Mouse (Mus musculus) right cerebral cortex, postnatal 14 days (tissue): Measurements from ENCODE around the gene Krt4.

Experiments used
- DNase-seq: peaks from one replicate; pipeline ENCODE4 v3.0.0; 2022

Krt4 gene

GRCm38 (mm10) chr15:101892820-101893219 is 31.7 kb downstream of the Krt4 start, which contains the start of gene Krt76:
Gene Krt76 (minus strand): TSS chr15:101892920.
- no peak for DNase-seq

DNA sequence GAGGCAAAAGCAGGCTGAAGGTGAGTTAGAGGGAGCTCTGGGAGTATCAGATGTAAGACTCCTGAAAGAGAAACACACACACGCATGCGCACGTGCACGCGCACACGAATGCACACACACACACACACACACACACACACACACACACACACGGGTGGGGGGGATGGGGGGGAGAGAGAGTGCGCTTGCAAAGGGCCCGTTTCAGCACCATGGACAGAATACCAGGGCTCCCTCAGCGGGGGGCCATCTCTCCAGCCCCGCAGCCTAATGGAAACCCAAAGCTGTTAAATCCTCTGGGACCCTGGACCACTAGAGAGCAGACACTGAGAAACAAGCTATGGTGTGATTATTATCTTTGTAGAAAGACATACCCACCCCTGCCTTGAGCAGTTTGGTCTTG is 44.8 kb downstream of the Krt4 start:
- DNase-seq = no peak

DNA sequence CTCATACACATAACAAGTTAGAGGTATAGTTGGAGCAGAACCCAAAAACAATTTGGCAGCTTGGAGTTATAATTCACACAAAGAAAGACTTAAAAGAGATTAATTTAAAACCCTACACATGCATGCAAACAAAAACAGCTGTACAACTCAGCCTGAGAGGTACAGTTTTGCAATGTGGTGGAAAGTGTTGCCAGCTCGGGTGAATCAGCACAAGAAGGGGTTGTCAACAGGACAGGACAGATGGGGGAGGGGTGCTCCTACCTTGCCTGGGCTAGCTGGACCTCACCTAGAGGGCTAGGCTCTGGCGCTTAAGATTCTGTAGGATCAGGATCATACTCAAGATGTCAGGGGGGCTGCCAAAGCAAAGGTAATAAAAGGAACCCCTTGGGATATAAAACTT is 46.5 kb downstream of the Krt4 start:
- DNase-seq = no peak

DNA sequence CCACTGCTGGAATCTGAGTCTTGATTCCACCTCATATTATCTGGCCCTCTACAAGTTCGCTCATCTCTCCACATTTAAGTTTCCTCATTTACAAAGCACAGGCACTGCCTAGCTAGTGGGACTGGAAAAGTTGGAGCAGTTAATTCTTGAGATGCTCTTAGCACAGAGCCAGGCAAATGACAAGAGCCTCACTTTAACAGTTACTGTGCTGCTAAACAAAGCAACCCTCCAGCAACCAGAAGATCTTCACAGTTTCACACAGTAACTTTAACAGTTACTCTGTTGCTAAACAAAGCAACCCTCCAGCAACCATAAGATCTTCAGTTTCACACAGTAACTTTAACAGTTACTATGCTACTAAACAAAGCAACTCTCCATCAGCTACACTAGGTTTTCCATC is 50.2 kb downstream of the Krt4 start:
- no peak for DNase-seq

DNA sequence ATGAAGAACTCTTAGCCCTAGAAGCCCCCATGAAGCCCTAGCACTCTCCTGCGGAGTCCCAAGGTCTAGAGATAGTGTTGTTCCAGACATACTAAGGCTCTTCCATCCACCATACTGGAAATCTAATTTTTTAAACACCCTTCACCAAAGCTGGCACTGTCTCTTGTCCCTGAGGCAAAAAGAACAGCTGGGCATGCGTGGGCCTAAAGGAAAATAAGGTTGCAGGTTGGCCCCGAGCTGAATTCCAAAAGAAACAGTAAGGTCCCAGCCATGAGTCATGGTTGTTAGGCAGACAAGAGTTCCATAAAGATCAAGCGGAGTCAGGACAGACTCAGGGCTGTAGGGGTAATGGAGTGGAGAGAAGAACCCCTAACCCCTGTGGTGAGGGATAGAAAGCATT is 51.3 kb downstream of the Krt4 start:
- DNase-seq = no peak

- peak; percentile 53 for DNase-seq
Measured at GRCm38 (mm10) chr15:101869431-101869830, 55.1 kb downstream of the Krt4 start, which contains the start of gene Krt77. Gene Krt77 (minus strand): TSS chr15:101869705.
